13 mouse cellular contexts compared by ENCODE assay signal in genomic region chr2:92247711-92248110, GRCm38 (mm10).
"Had no signal": no experiment of that assay in that cellular context is flagged by ENCODE, and none has a peak within 500 bp of the region (broad histone marks: within the 10 kb centered on the region; RNA-seq: fewer than 3 reads in every experiment).

No protein-coding gene starts in this region.

- ATAC-seq: midbrain, embryonic 16.5 days had no signal

- DNase-seq: lung, adult 18-20 months; lung, embryonic 14.5 days; lung, postnatal 10 days; lung, postnatal 4 days; midbrain, embryonic 14.5 days; retina, postnatal 1 day; right cerebral cortex, postnatal 14 days; right cerebral cortex, postnatal 4 days; spleen, adult 18-20 months; thymus, adult 18-20 months; thymus, postnatal 14 days; thymus, postnatal 36 days had no signal
